Mouse (Mus musculus) small intestine, adult 2 months (tissue): Measurements from ENCODE around the gene Atp6v1e2.

Experiments used
- CTCF ChIP-seq: fragments of 200-500 bp; IDR thresholded peaks from 2 replicates; pipeline ENCODE4 v1.5.1; 2012; ENCODE audit warnings: low read depth, mild to moderate bottlenecking, control low read depth, inconsistent platforms, low read length, moderate library complexity, mixed read lengths; ENCODE audit not compliant: insufficient replicate concordance, insufficient read length; ENCODE audit errors: extremely low read depth
- POLR2A ChIP-seq: fragments of 200-500 bp; IDR thresholded peaks from 2 replicates; pipeline ENCODE4 v1.6.1; 2012; ENCODE audit warnings: low read depth, mild to moderate bottlenecking, control low read depth, inconsistent platforms, low read length, moderate library complexity

GRCm38 (mm10) chr17:86906601-86907000 is 41.1 kb downstream of the Atp6v1e2 start:
- TF ChIP-seq POLR2A = no peak
- TF ChIP-seq CTCF = peak; percentile 10; the same call in 1 of the 2 replicates
